Mouse (Mus musculus): Measurements from ENCODE around the gene Tmem238l. TPM values are rescaled to one million over a fixed set of nuclear protein-coding genes. Genes with fewer than 3 reads are reported as not detected.
A peak's percentile ranks its signal among the peaks of the same experiment; 100 is the strongest.

Gene Tmem238l
- polyA plus RNA-seq (2011; ENCODE audit: insufficient read depth, insufficient read length, low replicate concordance, missing spikeins): not detected in 2 replicates

DNA sequence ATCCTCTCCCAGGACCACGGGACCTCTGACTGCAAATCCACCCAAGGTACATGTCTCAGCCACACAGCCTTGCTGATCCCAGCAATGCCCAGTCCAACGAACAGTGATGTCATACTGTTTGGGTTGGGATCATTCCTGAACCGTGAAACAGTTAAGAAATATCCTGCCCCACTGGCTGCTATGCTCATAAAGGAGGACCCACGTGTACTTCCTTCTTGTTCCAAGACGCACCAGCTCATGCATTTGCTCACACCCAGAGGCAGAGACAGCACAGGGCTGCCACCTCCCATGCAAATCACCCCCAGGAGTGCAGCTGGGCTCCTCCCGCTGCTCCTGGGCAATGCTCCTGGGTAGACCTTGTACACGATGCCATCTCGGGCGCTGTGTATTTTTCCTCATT is at the start of gene Tmem238l:
Gene Tmem238l, plus strand, starts transcription at position 336 of the 400 bp plus-strand sequence.
- H3K4me3 ChIP-seq (replicated peaks; ENCODE audit: control insufficient read depth, low read depth, low read length): no peak within 1 kb of the TSS
- H3K27ac ChIP-seq (ENCODE audit: control insufficient read depth, insufficient read depth, low read depth, low read length, poor library complexity): no peak within 1 kb of the TSS
- WGBS: 66% methylated on average over 9 of the region's 9 CpGs
- no peaks in the 10 kb centered on the region for H3K4me1 ChIP-seq (ENCODE audit: control insufficient read depth, insufficient read depth, low read length)
- no peak for TF ChIP-seq CTCF (IDR thresholded peaks at IDR 0.05; ENCODE audit: control insufficient read depth, insufficient read depth, low read length)
- no peak for TF ChIP-seq POLR2A (IDR thresholded peaks at IDR 0.05; ENCODE audit: borderline replicate concordance, control insufficient read depth, low read depth, low read length)

- Histone ChIP-seq H3K4me1 (ENCODE audit: control insufficient read depth, insufficient read depth, low read length) (no peaks in the 10 kb centered on the region), H3K4me3 (replicated peaks; ENCODE audit: control insufficient read depth, low read depth, low read length) (no peak within 1 kb of the TSS), H3K27ac (ENCODE audit: control insufficient read depth, insufficient read depth, low read depth, low read length, poor library complexity) (no peak within 1 kb of the TSS; the same call in 1 of the 2 replicates)
- 41% methylated on average over 10 of the region's 10 CpGs for WGBS
- TF ChIP-seq POLR2A (IDR thresholded peaks at IDR 0.05; ENCODE audit: borderline replicate concordance, control insufficient read depth, low read depth, low read length): no peak
- TF ChIP-seq CTCF (IDR thresholded peaks at IDR 0.05; ENCODE audit: control insufficient read depth, insufficient read depth, low read length): no peak
These were observed 44.6 kb upstream of the Tmem238l start, which contains the start of gene Pirt for GRCm38 (mm10) chr11:66911811-66912210. Gene Pirt, plus strand, starts transcription at chr11:66911981.

- WGBS: 44% methylated on average over 17 of the region's 17 CpGs
- no peak overlapping the region for H3K27ac ChIP-seq (ENCODE audit: control insufficient read depth, insufficient read depth, low read depth, low read length, poor library complexity)
- TF ChIP-seq POLR2A (IDR thresholded peaks at IDR 0.05; ENCODE audit: borderline replicate concordance, control insufficient read depth, low read depth, low read length): no peak
- TF ChIP-seq CTCF (IDR thresholded peaks at IDR 0.05; ENCODE audit: control insufficient read depth, insufficient read depth, low read length): no peak
- no peak overlapping the region for H3K4me3 ChIP-seq (replicated peaks; ENCODE audit: control insufficient read depth, low read depth, low read length)
- H3K4me1 ChIP-seq (ENCODE audit: control insufficient read depth, insufficient read depth, low read length): no peaks in the 10 kb centered on the region
These were observed 43.6 kb upstream of the Tmem238l start for GRCm38 (mm10) chr11:66912531-66913458.

GRCm38 (mm10) chr11:66914249-66914648 is 42.2 kb upstream of the Tmem238l start:
- H3K4me3 ChIP-seq (replicated peaks; ENCODE audit: control insufficient read depth, low read depth, low read length): no peak overlapping the region
- no peaks in the 10 kb centered on the region for H3K4me1 ChIP-seq (ENCODE audit: control insufficient read depth, insufficient read depth, low read length)
- no peak overlapping the region for H3K27ac ChIP-seq (ENCODE audit: control insufficient read depth, insufficient read depth, low read depth, low read length, poor library complexity)
- WGBS: 11% methylated on average over 3 of the region's 3 CpGs
- 0 out of 2 replicates have a peak, but pooled peaks have one; percentile 14 for TF ChIP-seq CTCF (IDR thresholded peaks at IDR 0.05; ENCODE audit: control insufficient read depth, insufficient read depth, low read length)
- no peak for TF ChIP-seq POLR2A (IDR thresholded peaks at IDR 0.05; ENCODE audit: borderline replicate concordance, control insufficient read depth, low read depth, low read length)

DNA sequence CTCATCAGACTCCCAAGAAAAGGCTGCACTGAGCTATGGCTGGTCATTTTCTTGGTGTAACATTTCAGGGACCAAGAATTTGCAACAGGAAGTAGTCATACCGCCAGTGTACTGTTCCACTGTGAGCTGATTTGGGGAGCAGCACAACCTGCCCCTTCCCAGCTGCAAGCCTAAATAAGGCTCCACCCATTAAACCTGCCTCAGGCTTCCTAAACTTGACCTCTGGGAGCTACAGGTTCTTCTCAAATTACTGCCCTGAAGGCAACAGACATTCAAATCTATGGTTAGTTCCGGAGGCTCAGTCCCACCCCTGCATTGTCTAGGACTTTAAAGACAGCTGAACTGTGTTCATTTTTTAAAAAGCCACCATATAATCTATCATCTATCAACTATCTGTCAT is 36.4 kb upstream of the Tmem238l start:
- no peak overlapping the region for H3K27ac ChIP-seq (ENCODE audit: control insufficient read depth, insufficient read depth, low read depth, low read length, poor library complexity)
- H3K4me3 ChIP-seq (replicated peaks; ENCODE audit: control insufficient read depth, low read depth, low read length): no peak overlapping the region
- no peaks in the 10 kb centered on the region for H3K4me1 ChIP-seq (ENCODE audit: control insufficient read depth, insufficient read depth, low read length)
- WGBS: 52% methylated on average over 2 of the region's 2 CpGs
- TF ChIP-seq POLR2A (IDR thresholded peaks at IDR 0.05; ENCODE audit: borderline replicate concordance, control insufficient read depth, low read depth, low read length) (no peak), CTCF (IDR thresholded peaks at IDR 0.05; ENCODE audit: control insufficient read depth, insufficient read depth, low read length) (no peak)

DNA sequence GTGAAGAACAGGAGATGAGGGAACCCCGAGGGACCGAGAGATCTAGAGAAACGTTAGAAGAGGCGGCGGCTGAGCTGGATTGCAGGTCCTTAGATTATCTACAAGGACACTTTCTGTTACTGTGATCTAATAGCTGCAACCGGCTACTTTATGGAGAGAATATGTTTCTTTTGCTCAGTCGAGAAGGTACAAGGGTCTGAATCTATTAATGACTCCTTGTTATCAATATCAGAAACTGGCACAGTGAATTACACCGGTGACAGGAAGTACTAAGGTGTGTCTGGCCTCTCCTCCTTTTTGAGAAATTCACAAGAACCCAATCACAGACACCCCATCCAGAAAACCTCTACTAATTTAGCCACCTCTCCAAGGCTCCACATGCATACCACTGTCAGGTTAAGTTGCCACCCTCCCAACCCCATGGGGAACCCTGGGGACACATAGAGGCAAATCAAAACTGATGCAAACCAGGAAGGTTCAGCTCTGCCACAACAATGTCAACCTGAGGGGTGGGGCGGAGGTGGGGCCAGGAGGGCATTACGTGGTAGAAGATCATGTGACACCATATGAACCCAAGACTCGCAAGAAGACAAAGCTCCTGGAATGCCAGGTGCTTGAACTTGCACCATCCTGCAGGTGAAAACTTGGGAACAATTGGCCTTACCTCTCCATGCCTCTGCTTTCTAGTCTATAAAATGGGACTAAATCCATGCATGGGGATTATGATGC is 32.2 kb upstream of the Tmem238l start:
- Histone ChIP-seq H3K27ac (ENCODE audit: control insufficient read depth, insufficient read depth, low read depth, low read length, poor library complexity) (no peak overlapping the region), H3K4me3 (replicated peaks; ENCODE audit: control insufficient read depth, low read depth, low read length) (no peak overlapping the region), H3K4me1 (ENCODE audit: control insufficient read depth, insufficient read depth, low read length) (no peaks in the 10 kb centered on the region)
- TF ChIP-seq POLR2A (IDR thresholded peaks at IDR 0.05; ENCODE audit: borderline replicate concordance, control insufficient read depth, low read depth, low read length) (no peak), CTCF (IDR thresholded peaks at IDR 0.05; ENCODE audit: control insufficient read depth, insufficient read depth, low read length) (no peak)
- 76% methylated on average over 11 of the region's 11 CpGs for WGBS

- Histone ChIP-seq H3K4me1 (ENCODE audit: control insufficient read depth, insufficient read depth, low read length) (no peaks in the 10 kb centered on the region), H3K27ac (ENCODE audit: control insufficient read depth, insufficient read depth, low read depth, low read length, poor library complexity) (no peak overlapping the region), H3K4me3 (replicated peaks; ENCODE audit: control insufficient read depth, low read depth, low read length) (no peak overlapping the region)
- TF ChIP-seq POLR2A (IDR thresholded peaks at IDR 0.05; ENCODE audit: borderline replicate concordance, control insufficient read depth, low read depth, low read length) (no peak), CTCF (IDR thresholded peaks at IDR 0.05; ENCODE audit: control insufficient read depth, insufficient read depth, low read length) (no peak)
- WGBS: 51% methylated on average over 3 of the region's 3 CpGs
These were observed 28.1 kb upstream of the Tmem238l start for GRCm38 (mm10) chr11:66928311-66928710.
